Mouse (Mus musculus) heart, adult 9 months (tissue): ENCODE data around the gene Fbxo44.

ENCODE experiments used
- DNase-seq, 2 experiments: peaks; one replicate each; pipeline ENCODE4 v3.0.0; 2022; ENCODE audit warnings: low spot score in 2 of 2

Fbxo44 gene

GRCm38 (mm10) chr4:148165551-148165950 is 5.3 kb upstream of the Fbxo44 start:
- no peak for DNase-seq

GRCm38 (mm10) chr4:148164461-148164860 is 4.2 kb upstream of the Fbxo44 start:
- no peak for DNase-seq

- peak; percentile 51 to 59 for DNase-seq
Observed at GRCm38 (mm10) chr4:148164002-148164439, 3.7 kb upstream of the Fbxo44 start.

GRCm38 (mm10) chr4:148159544-148160435 is 492 bp downstream of the Fbxo44 start:
- peak; percentile 84 to 89 for DNase-seq

GRCm38 (mm10) chr4:148158436-148159348 is 1.6 kb downstream of the Fbxo44 start:
- DNase-seq: no peak

- DNase-seq: no peak
Observed at GRCm38 (mm10) chr4:148154982-148155381, 5.3 kb downstream of the Fbxo44 start.

GRCm38 (mm10) chr4:148154006-148154405 is 6.3 kb downstream of the Fbxo44 start:
- DNase-seq: no peak

- DNase-seq: no peak
Observed at GRCm38 (mm10) chr4:148152547-148152946, 7.7 kb downstream of the Fbxo44 start.

GRCm38 (mm10) chr4:148151267-148152168 is 8.8 kb downstream of the Fbxo44 start, which contains the start of gene Fbxo6:
TSS of gene Fbxo6 (minus strand) at chr4:148152140.
- DNase-seq: peak; percentile 90 to 91

- DNase-seq: no peak
Observed at GRCm38 (mm10) chr4:148150953-148151266, 9.4 kb downstream of the Fbxo44 start.

GRCm38 (mm10) chr4:148150242-148150641 is 10.0 kb downstream of the Fbxo44 start:
- DNase-seq: no peak

GRCm38 (mm10) chr4:148149540-148149939 is 10.7 kb downstream of the Fbxo44 start:
- DNase-seq: no peak

GRCm38 (mm10) chr4:148147714-148148113 is 12.6 kb downstream of the Fbxo44 start:
- no peak for DNase-seq

GRCm38 (mm10) chr4:148143721-148144120 is 16.6 kb downstream of the Fbxo44 start:
- DNase-seq: no peak

GRCm38 (mm10) chr4:148140098-148141011 is 19.9 kb downstream of the Fbxo44 start:
- DNase-seq: peak; percentile 94 to 96

- DNase-seq: no peak
Observed at GRCm38 (mm10) chr4:148139767-148140097, 20.6 kb downstream of the Fbxo44 start.

GRCm38 (mm10) chr4:148137503-148137902 is 22.8 kb downstream of the Fbxo44 start:
- no peak for DNase-seq

GRCm38 (mm10) chr4:148134988-148135387 is 25.3 kb downstream of the Fbxo44 start:
- DNase-seq: no peak

- DNase-seq: no peak
Observed at GRCm38 (mm10) chr4:148131497-148132081, 28.7 kb downstream of the Fbxo44 start.
